Mouse (Mus musculus): ENCODE data around the gene Gm11146.

- no peak for TF ChIP-seq POLR2A (IDR thresholded peaks at IDR 0.05; ENCODE audit: control insufficient read depth, low read depth, low read length)
- TF ChIP-seq CTCF (IDR thresholded peaks at IDR 0.05; ENCODE audit: control insufficient read depth, insufficient read depth, insufficient replicate concordance, low read depth, low read length) = no peak
Observed at GRCm38 (mm10) chr16:77648181-77648580, 46.3 kb upstream of the Gm11146 start.

Data from testis, adult 2 months (tissue).